In genomic region chr9:118590230-118590629, GRCm38 (mm10) we compare ENCODE assay signal across 9 mouse cellular contexts. TPM values are rescaled to one million over a fixed set of nuclear protein-coding genes. Genes with fewer than 3 reads are reported as not detected.
DNase-seq lines count a peak whose midpoint lies in the region; ATAC-seq and TF ChIP-seq lines count a peak whose summit lies in the region.
"Had no signal": no experiment of that assay in that cellular context is flagged by ENCODE, and none has a peak within 500 bp of the region (broad histone marks: within the 10 kb centered on the region; RNA-seq: fewer than 3 reads in every experiment).

No protein-coding gene starts in this region.

- H3K27me3 ChIP-seq in hindbrain, embryonic 13.5 days: no peaks in the 10 kb centered on the region
- H3K27me3 ChIP-seq in hindbrain, embryonic 11.5 days (ENCODE audit: control insufficient read depth, insufficient read depth, low read length): no peaks in the 10 kb centered on the region
- no peaks in the 10 kb centered on the region for H3K27me3 ChIP-seq in embryonic facial prominence, embryonic 14.5 days (replicated peaks; ENCODE audit: control insufficient read depth, insufficient read depth, low read length)
- no peaks in the 10 kb centered on the region for H3K27me3 ChIP-seq in limb, embryonic 12.5 days
- no peaks in the 10 kb centered on the region for H3K27me3 ChIP-seq in liver, postnatal 0 days (ENCODE audit: insufficient read depth, low read length)

- H3K4me2 ChIP-seq in hindbrain, embryonic 13.5 days: no peak overlapping the region
- H3K4me2 ChIP-seq in hindbrain, embryonic 11.5 days (replicated peaks; ENCODE audit: low read depth, low read length): no peak overlapping the region
- H3K4me2 ChIP-seq in embryonic facial prominence, embryonic 14.5 days (ENCODE audit: low read depth, low read length): no peak overlapping the region
- H3K4me2 ChIP-seq in limb, embryonic 12.5 days: no peak overlapping the region
- no peak overlapping the region for H3K4me2 ChIP-seq in liver, postnatal 0 days (ENCODE audit: low read depth, low read length)

- H3K4me1 ChIP-seq in hindbrain, embryonic 13.5 days (replicated peaks): peaks cover 21% of the 10 kb centered on the region
- H3K4me1 ChIP-seq in hindbrain, embryonic 11.5 days (replicated peaks; ENCODE audit: control insufficient read depth, insufficient read depth, low read length): no peaks in the 10 kb centered on the region
- H3K4me1 ChIP-seq in embryonic facial prominence, embryonic 14.5 days (ENCODE audit: control insufficient read depth, insufficient read depth, low read length): peaks cover 24% of the 10 kb centered on the region
- H3K4me1 ChIP-seq in limb, embryonic 12.5 days (replicated peaks): peaks cover 50% of the 10 kb centered on the region
- 0 out of 2 replicates have a peak, but pooled peaks cover 2% of the 10 kb centered on the region for H3K4me1 ChIP-seq in liver, postnatal 0 days (ENCODE audit: insufficient read depth)

- H3K27ac ChIP-seq in hindbrain, embryonic 13.5 days: 0 out of 2 replicates have a peak overlapping the region, but pooled peaks have one; percentile 18
- H3K27ac ChIP-seq in hindbrain, embryonic 11.5 days (ENCODE audit: low read depth, low read length): no peak overlapping the region
- H3K27ac ChIP-seq in embryonic facial prominence, embryonic 14.5 days (replicated peaks; ENCODE audit: low read depth, low read length): no peak overlapping the region
- H3K27ac ChIP-seq in limb, embryonic 12.5 days: 0 out of 2 replicates have a peak overlapping the region, but pooled peaks have one; percentile 24
- no peak overlapping the region for H3K27ac ChIP-seq in liver, postnatal 0 days (ENCODE audit: low read depth)

- H3K36me3 ChIP-seq in hindbrain, embryonic 13.5 days: peaks cover 3% of the 10 kb centered on the region; the same call in 1 of the 2 replicates
- no peaks in the 10 kb centered on the region for H3K36me3 ChIP-seq in hindbrain, embryonic 11.5 days (ENCODE audit: control insufficient read depth, insufficient read depth, low read length)
- no peaks in the 10 kb centered on the region for H3K36me3 ChIP-seq in embryonic facial prominence, embryonic 14.5 days (ENCODE audit: control insufficient read depth, insufficient read depth, low read length)
- H3K36me3 ChIP-seq in limb, embryonic 12.5 days: no peaks in the 10 kb centered on the region
- no peaks in the 10 kb centered on the region for H3K36me3 ChIP-seq in liver, postnatal 0 days (replicated peaks; ENCODE audit: insufficient read depth, low read length)

- H3K9ac ChIP-seq in hindbrain, embryonic 13.5 days: no peak overlapping the region
- no peak overlapping the region for H3K9ac ChIP-seq in hindbrain, embryonic 11.5 days (ENCODE audit: low read depth, low read length)
- H3K9ac ChIP-seq in embryonic facial prominence, embryonic 14.5 days (ENCODE audit: low read depth, low read length): no peak overlapping the region
- H3K9ac ChIP-seq in limb, embryonic 12.5 days (replicated peaks): no peak overlapping the region; the same call in 1 of the 2 replicates
- no peak overlapping the region for H3K9ac ChIP-seq in liver, postnatal 0 days (replicated peaks)

- H3K9me3 ChIP-seq in hindbrain, embryonic 13.5 days: no peaks in the 10 kb centered on the region
- H3K9me3 ChIP-seq in hindbrain, embryonic 11.5 days (ENCODE audit: control insufficient read depth, low read length): no peaks in the 10 kb centered on the region
- H3K9me3 ChIP-seq in embryonic facial prominence, embryonic 14.5 days (ENCODE audit: control insufficient read depth, low read length): no peaks in the 10 kb centered on the region
- H3K9me3 ChIP-seq in limb, embryonic 12.5 days: no peaks in the 10 kb centered on the region
- H3K9me3 ChIP-seq in liver, postnatal 0 days (ENCODE audit: low read length): no peaks in the 10 kb centered on the region

- 39% methylated on average over 7 of the region's 7 CpGs for WGBS in hindbrain, embryonic 13.5 days
- 59% methylated on average over 7 of the region's 7 CpGs for WGBS in hindbrain, embryonic 11.5 days
- 48% methylated on average over 7 of the region's 7 CpGs for WGBS in embryonic facial prominence, embryonic 14.5 days
- WGBS in limb, embryonic 12.5 days: 37% methylated on average over 7 of the region's 7 CpGs
- 38% methylated on average over 7 of the region's 7 CpGs for WGBS in liver, postnatal 0 days (ENCODE audit: insufficient replicate concordance)

- no peak for DNase-seq in hindbrain, embryonic 11.5 days (ENCODE audit: low spot score)
- DNase-seq in adrenal gland, adult 8-10 months: peak; percentile 86
- peak; percentile 64 for DNase-seq in embryonic facial prominence, embryonic 14.5 days (ENCODE audit: low spot score)
- no peak for DNase-seq in liver, postnatal 0 days
- no peak for DNase-seq in thymus, postnatal 36 days
- DNase-seq in lung, postnatal 14 days: no peak

- TF ChIP-seq EP300 in liver, postnatal 0 days (IDR thresholded peaks at IDR 0.05; ENCODE audit: low read depth): no peak

- TF ChIP-seq CTCF in liver, postnatal 0 days (IDR thresholded peaks at IDR 0.05; ENCODE audit: low read depth): no peak

- ATAC-seq in hindbrain, embryonic 13.5 days (ENCODE audit: low FRiP score): 0 out of 2 replicates have a peak, but pooled peaks have one; percentile 7
- ATAC-seq in hindbrain, embryonic 11.5 days (ENCODE audit: low FRiP score): no peak
- ATAC-seq in embryonic facial prominence, embryonic 14.5 days (ENCODE audit: low read depth): peak; percentile 20; the same call in 1 of the 2 replicates
- no peak for ATAC-seq in limb, embryonic 12.5 days (ENCODE audit: insufficient number of reproducible peaks, insufficient read depth, low FRiP score, low TSS enrichment, low read depth)
- no peak for ATAC-seq in liver, postnatal 0 days

- H3K4me3 ChIP-seq in hindbrain, embryonic 13.5 days: no peak overlapping the region
- H3K4me3 ChIP-seq in hindbrain, embryonic 11.5 days (ENCODE audit: low read depth, low read length): no peak overlapping the region
- no peak overlapping the region for H3K4me3 ChIP-seq in embryonic facial prominence, embryonic 14.5 days (ENCODE audit: low read depth, low read length)
- no peak overlapping the region for H3K4me3 ChIP-seq in limb, embryonic 12.5 days (replicated peaks)
- H3K4me3 ChIP-seq in liver, postnatal 0 days (ENCODE audit: low read depth, low read length): no peak overlapping the region
- H3K4me3 ChIP-seq: megakaryocyte, embryonic 14.5 days had no signal

RNA-seq across cellular contexts. Expression of gene Itga9, which starts 16.3 kb away (rescaled TPM):
- 1.8 and 2.0 TPM in 2 replicates for polyA plus RNA-seq in hindbrain, embryonic 13.5 days (2015; fragmentation: Nextera tagmentation; extraction: Ambion mirVana)
- polyA plus RNA-seq in hindbrain, embryonic 11.5 days (2014; fragmentation: Nextera tagmentation; extraction: Ambion mirVana): 4.0 and 6.3 TPM in 2 replicates
- total RNA-seq in adrenal gland, adult 8-10 months (2022): 10 to 100 TPM; 64.9 to 75.4 (median 67.8) TPM
- polyA plus RNA-seq in embryonic facial prominence, embryonic 14.5 days (2014; fragmentation: Nextera tagmentation; extraction: Ambion mirVana): 13.7 TPM in 2 replicates
- polyA plus RNA-seq in limb, embryonic 12.5 days (2016; fragmentation: Nextera tagmentation; extraction: Ambion mirVana): 12.6 and 12.9 TPM in 2 replicates
- polyA plus RNA-seq in liver, postnatal 0 days (2015; fragmentation: Nextera tagmentation; extraction: Ambion mirVana): 3.8 and 4.8 TPM in 2 replicates

Comparison
In these comparisons a context has a peak if more than half of its experiments do, and no peak if none do; other contexts are left out.
1. ATAC-seq: peak in hindbrain, embryonic 13.5 days (single experiment) and embryonic facial prominence, embryonic 14.5 days (single experiment); none in hindbrain, embryonic 11.5 days (single experiment), limb, embryonic 12.5 days (single experiment) and liver, postnatal 0 days (single experiment).
2. H3K27ac ChIP-seq: peak in hindbrain, embryonic 13.5 days (single experiment) and limb, embryonic 12.5 days (single experiment); none in hindbrain, embryonic 11.5 days (single experiment), embryonic facial prominence, embryonic 14.5 days (single experiment) and liver, postnatal 0 days (single experiment).
3. DNase-seq: peak in adrenal gland, adult 8-10 months (single experiment) and embryonic facial prominence, embryonic 14.5 days (single experiment); none in hindbrain, embryonic 11.5 days (single experiment), liver, postnatal 0 days (single experiment), thymus, postnatal 36 days (0 of 2) and lung, postnatal 14 days (single experiment).